Mouse (Mus musculus): ENCODE measurements at regions not wholly inside any gene's neighbourhood (a gene's known extent, or its start where the extent isn't known, plus 50 kb on each side); places are given as distances from the start of the nearest gene placed in this dataset.

DNA sequence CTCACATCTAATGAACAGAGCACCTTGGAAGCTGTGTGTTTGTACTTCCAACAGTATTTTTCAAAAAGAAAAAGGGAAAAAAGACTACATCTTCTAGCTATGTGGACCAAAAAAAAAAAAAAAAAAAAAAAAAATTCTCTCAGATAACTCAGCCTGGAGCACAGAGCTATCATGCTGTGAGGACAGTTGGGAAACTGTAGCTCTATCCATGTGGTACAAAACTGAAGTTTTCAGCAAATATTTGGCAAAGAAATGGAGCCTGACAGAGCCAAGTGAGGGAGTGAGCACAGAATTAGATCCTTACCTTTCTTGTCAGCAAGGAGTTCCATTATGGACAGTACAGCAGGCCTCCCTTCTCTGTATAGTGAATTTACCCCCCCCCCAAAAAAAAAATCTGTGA lies 550.2 kb downstream of the Rapgef2 start:
- no peak overlapping the region for H3K4me3 ChIP-seq (ENCODE audit: control insufficient read depth, insufficient read depth, low read length)
- no peaks in the 10 kb centered on the region for H3K27me3 ChIP-seq (ENCODE audit: control insufficient read depth, insufficient read depth, low read length)
- H3K36me3 ChIP-seq (ENCODE audit: control insufficient read depth, insufficient read depth, low read length): no peaks in the 10 kb centered on the region
- TF ChIP-seq POLR2A (IDR thresholded peaks at IDR 0.05; ENCODE audit: control insufficient read depth, extremely low read depth, insufficient read depth, low read length, poor library complexity) (no peak), CTCF (IDR thresholded peaks at IDR 0.05; ENCODE audit: borderline replicate concordance, control insufficient read depth, extremely low read depth, insufficient read depth, low read length, poor library complexity) (no peak)
- no peak overlapping the region for H3K27ac ChIP-seq (ENCODE audit: control insufficient read depth, insufficient read depth, low read length)
- no peak for DNase-seq
- no peaks in the 10 kb centered on the region for H3K4me1 ChIP-seq (replicated peaks; ENCODE audit: control insufficient read depth, insufficient read depth, low read length)

DNA sequence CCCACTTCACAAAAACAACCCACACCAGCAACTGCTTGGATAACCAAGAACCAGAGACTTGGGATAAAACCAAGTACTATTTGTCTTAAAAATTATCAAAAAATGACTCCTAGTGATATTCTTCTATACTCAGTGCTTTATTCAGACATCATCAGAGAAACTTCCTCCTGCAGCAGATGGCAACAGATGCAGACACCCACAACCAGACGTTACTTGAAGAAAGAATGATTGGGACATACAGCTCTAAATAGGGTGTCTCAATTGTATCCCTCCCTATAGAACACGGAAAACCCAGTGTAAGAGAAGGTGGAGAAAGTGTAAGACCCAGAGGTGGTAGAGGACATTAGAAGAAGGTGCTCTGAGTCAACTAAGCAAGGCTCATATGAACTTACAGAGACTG lies 569.6 kb downstream of the Rapgef2 start:
- Histone ChIP-seq H3K27ac (ENCODE audit: control insufficient read depth, insufficient read depth, low read length) (no peak overlapping the region), H3K27me3 (ENCODE audit: control insufficient read depth, insufficient read depth, low read length) (no peaks in the 10 kb centered on the region)
- WGBS: 79% methylated on average over 2 of the region's 2 CpGs

DNA sequence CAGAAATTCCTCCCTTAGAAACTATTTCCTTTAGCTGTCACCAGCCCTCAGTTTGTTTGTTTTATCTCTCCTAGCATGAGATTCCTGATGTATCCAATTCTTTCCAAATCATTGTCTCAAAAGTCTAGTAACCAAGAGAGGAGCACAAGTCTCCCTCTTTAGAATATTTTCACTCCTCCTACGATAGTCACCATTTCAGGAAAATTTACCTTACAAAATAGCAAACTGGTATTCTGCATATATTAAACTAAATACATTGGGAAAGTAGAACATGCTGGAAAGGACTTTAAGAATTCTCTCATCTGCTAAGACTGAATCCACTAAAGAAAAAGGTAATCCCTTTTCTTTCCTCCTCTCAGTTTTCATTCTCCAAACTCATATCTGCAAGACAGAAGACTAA lies 578.6 kb downstream of the Rapgef2 start:
- WGBS: 91% methylated on average over 1 of the region's 1 CpGs
- DNase-seq: no peak
- H3K4me3 ChIP-seq (ENCODE audit: control insufficient read depth, insufficient read depth, low read length): no peak overlapping the region
- H3K27ac ChIP-seq (ENCODE audit: control insufficient read depth, insufficient read depth, low read length): no peak overlapping the region
- H3K27me3 ChIP-seq (ENCODE audit: control insufficient read depth, insufficient read depth, low read length): no peaks in the 10 kb centered on the region
- no peaks in the 10 kb centered on the region for H3K4me1 ChIP-seq (replicated peaks; ENCODE audit: control insufficient read depth, insufficient read depth, low read length)
- H3K36me3 ChIP-seq (ENCODE audit: control insufficient read depth, insufficient read depth, low read length): no peaks in the 10 kb centered on the region
- TF ChIP-seq POLR2A (IDR thresholded peaks at IDR 0.05; ENCODE audit: control insufficient read depth, extremely low read depth, insufficient read depth, low read length, poor library complexity) (no peak), CTCF (IDR thresholded peaks at IDR 0.05; ENCODE audit: borderline replicate concordance, control insufficient read depth, extremely low read depth, insufficient read depth, low read length, poor library complexity) (no peak)

More for the DNA sequence above, 569.6 kb downstream of the Rapgef2 start:
- no peak overlapping the region for H3K4me3 ChIP-seq (ENCODE audit: control insufficient read depth, insufficient read depth, low read length)
- H3K36me3 ChIP-seq (ENCODE audit: control insufficient read depth, insufficient read depth, low read length): no peaks in the 10 kb centered on the region
- no peak for TF ChIP-seq CTCF (IDR thresholded peaks at IDR 0.05; ENCODE audit: borderline replicate concordance, control insufficient read depth, extremely low read depth, insufficient read depth, low read length, poor library complexity)
- no peak for TF ChIP-seq POLR2A (IDR thresholded peaks at IDR 0.05; ENCODE audit: control insufficient read depth, extremely low read depth, insufficient read depth, low read length, poor library complexity)
- H3K4me1 ChIP-seq (replicated peaks; ENCODE audit: control insufficient read depth, insufficient read depth, low read length): no peaks in the 10 kb centered on the region
- DNase-seq: no peak

DNA sequence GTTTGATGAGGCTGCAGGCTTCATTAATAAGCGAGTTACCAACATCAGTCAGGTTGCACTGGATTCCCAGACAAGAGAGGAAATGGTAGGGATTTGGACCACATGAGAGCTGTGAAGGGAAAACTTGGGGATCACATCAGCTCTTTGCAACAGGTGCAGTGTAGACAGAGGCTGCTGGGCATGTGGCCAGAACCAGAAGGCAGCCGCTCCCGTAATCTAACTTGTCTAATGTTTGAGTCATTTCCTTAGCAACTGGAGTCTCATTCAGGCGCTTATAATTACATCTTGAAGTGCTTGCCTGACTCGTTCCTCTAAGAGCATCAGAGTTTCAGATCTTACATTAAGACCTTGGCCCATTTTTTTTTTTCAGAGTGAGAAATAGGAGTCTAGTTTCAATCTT lies 587.4 kb downstream of the Rapgef2 start:
- Histone ChIP-seq H3K4me1 (replicated peaks; ENCODE audit: control insufficient read depth, insufficient read depth, low read length) (no peaks in the 10 kb centered on the region), H3K36me3 (ENCODE audit: control insufficient read depth, insufficient read depth, low read length) (no peaks in the 10 kb centered on the region), H3K27me3 (ENCODE audit: control insufficient read depth, insufficient read depth, low read length) (no peaks in the 10 kb centered on the region), H3K27ac (ENCODE audit: control insufficient read depth, insufficient read depth, low read length) (no peak overlapping the region), H3K4me3 (ENCODE audit: control insufficient read depth, insufficient read depth, low read length) (no peak overlapping the region)
- WGBS: 22% methylated on average over 5 of the region's 5 CpGs
- no peak for DNase-seq
- TF ChIP-seq CTCF (IDR thresholded peaks at IDR 0.05; ENCODE audit: borderline replicate concordance, control insufficient read depth, extremely low read depth, insufficient read depth, low read length, poor library complexity): no peak
- TF ChIP-seq POLR2A (IDR thresholded peaks at IDR 0.05; ENCODE audit: control insufficient read depth, extremely low read depth, insufficient read depth, low read length, poor library complexity): no peak

DNA sequence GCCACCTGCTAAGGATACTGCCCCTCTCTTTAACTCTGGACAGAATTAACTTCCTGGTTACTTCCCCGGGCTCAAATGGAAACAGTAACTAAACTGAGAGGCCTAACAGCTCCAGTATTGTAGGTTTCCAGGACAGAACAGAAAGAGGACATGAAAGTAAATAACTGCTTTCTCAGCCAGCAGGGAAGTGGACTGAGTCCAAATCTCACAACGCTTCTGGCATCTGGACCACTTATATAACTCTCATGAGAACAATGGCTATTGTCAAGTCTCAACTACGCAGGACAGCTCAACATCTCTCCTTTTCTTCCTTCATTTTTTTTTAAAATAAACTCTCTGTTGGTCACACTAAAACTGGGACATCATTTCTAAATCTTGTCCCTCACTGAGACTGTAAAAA lies 594.8 kb downstream of the Rapgef2 start:
- Histone ChIP-seq H3K4me1 (replicated peaks; ENCODE audit: control insufficient read depth, insufficient read depth, low read length) (no peaks in the 10 kb centered on the region), H3K27ac (ENCODE audit: control insufficient read depth, insufficient read depth, low read length) (no peak overlapping the region), H3K4me3 (ENCODE audit: control insufficient read depth, insufficient read depth, low read length) (no peak overlapping the region), H3K36me3 (ENCODE audit: control insufficient read depth, insufficient read depth, low read length) (no peaks in the 10 kb centered on the region), H3K27me3 (ENCODE audit: control insufficient read depth, insufficient read depth, low read length) (no peaks in the 10 kb centered on the region)
- WGBS: 56% methylated on average over 3 of the region's 3 CpGs
- no peak for TF ChIP-seq CTCF (IDR thresholded peaks at IDR 0.05; ENCODE audit: borderline replicate concordance, control insufficient read depth, extremely low read depth, insufficient read depth, low read length, poor library complexity)
- TF ChIP-seq POLR2A (IDR thresholded peaks at IDR 0.05; ENCODE audit: control insufficient read depth, extremely low read depth, insufficient read depth, low read length, poor library complexity): no peak
- no peak for DNase-seq

DNA sequence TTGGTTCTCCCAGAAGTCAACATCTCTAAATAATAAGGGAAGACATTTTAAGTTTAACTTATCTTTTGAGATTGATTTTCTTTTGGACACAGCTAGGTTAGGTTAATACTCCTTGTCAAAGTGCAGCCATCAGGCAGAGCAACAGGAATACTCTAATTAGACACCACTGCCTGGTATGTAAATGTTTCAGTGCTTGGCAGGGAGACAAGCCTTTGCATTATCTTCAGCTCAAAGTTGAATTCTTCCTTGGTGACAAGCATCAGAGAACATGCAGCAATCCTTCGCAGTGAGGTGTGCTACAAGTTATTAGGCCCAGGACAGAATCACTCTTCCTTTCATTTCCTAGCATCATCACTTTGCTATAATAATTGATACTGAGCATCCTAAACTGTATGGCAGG lies 608.7 kb downstream of the Rapgef2 start:
- TF ChIP-seq POLR2A (IDR thresholded peaks at IDR 0.05; ENCODE audit: control insufficient read depth, extremely low read depth, insufficient read depth, low read length, poor library complexity) (no peak), CTCF (IDR thresholded peaks at IDR 0.05; ENCODE audit: borderline replicate concordance, control insufficient read depth, extremely low read depth, insufficient read depth, low read length, poor library complexity) (no peak)
- H3K4me3 ChIP-seq (ENCODE audit: control insufficient read depth, insufficient read depth, low read length): no peak overlapping the region
- no peaks in the 10 kb centered on the region for H3K27me3 ChIP-seq (ENCODE audit: control insufficient read depth, insufficient read depth, low read length)
- H3K4me1 ChIP-seq (replicated peaks; ENCODE audit: control insufficient read depth, insufficient read depth, low read length): no peaks in the 10 kb centered on the region
- no peaks in the 10 kb centered on the region for H3K36me3 ChIP-seq (ENCODE audit: control insufficient read depth, insufficient read depth, low read length)
- DNase-seq: no peak
- no peak overlapping the region for H3K27ac ChIP-seq (ENCODE audit: control insufficient read depth, insufficient read depth, low read length)
- WGBS: 98% methylated on average over 1 of the region's 1 CpGs

DNA sequence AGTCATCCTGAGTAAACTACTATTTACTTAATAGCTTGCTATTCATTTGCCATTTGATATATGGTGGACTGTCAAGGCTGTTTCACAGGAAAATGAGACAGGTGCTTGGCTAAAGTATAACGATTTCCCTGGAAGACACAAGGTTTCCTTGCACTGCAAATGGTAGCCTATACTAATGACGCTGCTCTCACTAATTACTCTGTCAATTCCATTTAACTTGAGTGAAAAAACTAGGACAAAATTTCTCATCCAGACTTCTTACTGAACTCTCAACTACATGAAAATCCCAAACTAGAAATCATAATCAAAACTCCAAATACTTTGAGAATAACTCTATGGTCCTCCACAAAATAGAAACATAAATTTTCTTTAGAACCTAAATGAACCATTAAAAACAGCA lies 609.5 kb downstream of the Rapgef2 start:
- H3K27ac ChIP-seq (ENCODE audit: control insufficient read depth, insufficient read depth, low read length): no peak overlapping the region
- no peak for DNase-seq
- H3K36me3 ChIP-seq (ENCODE audit: control insufficient read depth, insufficient read depth, low read length): no peaks in the 10 kb centered on the region
- WGBS: 89% methylated on average over 2 of the region's 2 CpGs
- no peaks in the 10 kb centered on the region for H3K4me1 ChIP-seq (replicated peaks; ENCODE audit: control insufficient read depth, insufficient read depth, low read length)
- no peaks in the 10 kb centered on the region for H3K27me3 ChIP-seq (ENCODE audit: control insufficient read depth, insufficient read depth, low read length)
- TF ChIP-seq CTCF (IDR thresholded peaks at IDR 0.05; ENCODE audit: borderline replicate concordance, control insufficient read depth, extremely low read depth, insufficient read depth, low read length, poor library complexity): no peak
- TF ChIP-seq POLR2A (IDR thresholded peaks at IDR 0.05; ENCODE audit: control insufficient read depth, extremely low read depth, insufficient read depth, low read length, poor library complexity): no peak
- no peak overlapping the region for H3K4me3 ChIP-seq (ENCODE audit: control insufficient read depth, insufficient read depth, low read length)
